Mouse (Mus musculus) bone marrow macrophage, adult 2 months (primary cell): ENCODE measurements around the gene Cfap43. TPM values are rescaled to one million over a fixed set of nuclear protein-coding genes. Genes with fewer than 3 reads are reported as not detected.

ENCODE experiments used
- H3K27ac ChIP-seq: 2 replicates; pipeline ENCODE4 v1.5.1; 2012; ENCODE audit warnings: low read depth, low read length; ENCODE audit not compliant: insufficient read depth
- H3K4me1 ChIP-seq: 2 replicates; pipeline ENCODE4 v1.6.1; 2012; ENCODE audit warnings: low read length; ENCODE audit not compliant: control insufficient read depth, insufficient read depth
- H3K4me3 ChIP-seq: 2 replicates; pipeline ENCODE4 v1.5.1; 2012; ENCODE audit warnings: mild to moderate bottlenecking, low read length, moderate library complexity; ENCODE audit not compliant: insufficient read depth
- CTCF ChIP-seq: IDR thresholded peaks from 2 replicates; pipeline ENCODE4 v1.5.1; 2012; ENCODE audit warnings: low read depth, mild to moderate bottlenecking, low read length, moderate library complexity
- POLR2A ChIP-seq: IDR thresholded peaks from 2 replicates; pipeline ENCODE4 v1.6.1; 2012; ENCODE audit warnings: mild to moderate bottlenecking, low read depth, low read length, borderline replicate concordance
- polyA plus RNA-seq: library from polyadenylated mRNA; stranded (reverse); fragments of >200 nt; gene quantifications from 2 replicates; pipeline ENCODE4 v1.2.4, GENCODE M21; 2012; ENCODE audit not compliant: missing spikeins, insufficient read depth, insufficient read length

Cfap43 gene
- polyA plus RNA-seq, 1 experiment = not detected

DNA sequence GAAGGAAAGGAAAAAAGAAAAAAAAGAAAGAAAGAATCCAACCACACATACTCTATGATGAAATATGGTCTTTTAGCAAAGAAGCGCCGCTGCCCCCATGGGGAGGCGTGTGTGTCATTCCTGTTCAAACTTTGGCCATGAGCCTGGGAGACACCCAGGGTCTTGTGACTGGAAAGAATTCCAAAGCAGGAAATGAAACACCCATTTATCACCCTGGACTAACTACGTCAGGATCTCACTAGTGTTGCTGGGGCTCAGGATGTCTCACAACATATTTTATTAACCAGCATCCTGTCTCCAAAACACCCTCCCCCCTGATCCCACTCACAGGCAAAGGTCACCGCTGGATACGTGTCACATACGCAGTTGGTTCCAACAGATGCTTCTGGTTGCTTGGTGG, 32.5 kb downstream of the Cfap43 start:
- Histone ChIP-seq H3K4me3 (no peak overlapping the region), H3K4me1 (0 out of 2 replicates have a peak, but pooled peaks cover 2% of the 10 kb centered on the region), H3K27ac (no peak overlapping the region)
- TF ChIP-seq POLR2A (no peak), CTCF (no peak)

DNA sequence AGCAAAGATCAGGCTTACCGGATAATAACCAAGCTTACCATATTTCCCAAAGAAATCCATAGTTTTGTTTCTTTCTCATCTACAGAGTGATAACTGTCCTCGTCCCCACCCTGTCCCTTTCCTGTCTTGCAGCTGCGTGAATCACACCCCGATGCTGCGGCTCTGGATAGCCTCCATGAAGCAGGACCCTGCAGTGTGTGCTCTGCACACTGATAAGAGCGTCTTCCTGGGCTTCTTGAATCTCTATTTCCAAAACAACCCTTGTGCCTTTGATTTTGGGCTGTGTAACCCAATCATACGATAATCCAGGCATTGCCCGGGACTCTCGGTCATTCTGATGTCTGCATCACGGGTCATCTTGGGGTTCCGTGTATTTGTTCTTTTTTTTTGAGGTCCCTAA, 33.2 kb downstream of the Cfap43 start:
- Histone ChIP-seq H3K27ac (no peak overlapping the region), H3K4me3 (no peak overlapping the region), H3K4me1 (0 out of 2 replicates have a peak, but pooled peaks cover 2% of the 10 kb centered on the region)
- TF ChIP-seq POLR2A = no peak
- TF ChIP-seq CTCF = no peak

GRCm38 (mm10) chr19:47885191-47885743, 33.8 kb downstream of the Cfap43 start:
- Histone ChIP-seq H3K4me1 (0 out of 2 replicates have a peak, but pooled peaks cover 2% of the 10 kb centered on the region), H3K4me3 (no peak overlapping the region), H3K27ac (no peak overlapping the region)
- TF ChIP-seq CTCF (no peak), POLR2A (no peak)

- TF ChIP-seq POLR2A = no peak
- TF ChIP-seq CTCF = no peak
- Histone ChIP-seq H3K27ac (no peak overlapping the region), H3K4me3 (no peak overlapping the region), H3K4me1 (0 out of 2 replicates have a peak, but pooled peaks cover 2% of the 10 kb centered on the region)
Measured at GRCm38 (mm10) chr19:47884296-47885085, 34.6 kb downstream of the Cfap43 start.

DNA sequence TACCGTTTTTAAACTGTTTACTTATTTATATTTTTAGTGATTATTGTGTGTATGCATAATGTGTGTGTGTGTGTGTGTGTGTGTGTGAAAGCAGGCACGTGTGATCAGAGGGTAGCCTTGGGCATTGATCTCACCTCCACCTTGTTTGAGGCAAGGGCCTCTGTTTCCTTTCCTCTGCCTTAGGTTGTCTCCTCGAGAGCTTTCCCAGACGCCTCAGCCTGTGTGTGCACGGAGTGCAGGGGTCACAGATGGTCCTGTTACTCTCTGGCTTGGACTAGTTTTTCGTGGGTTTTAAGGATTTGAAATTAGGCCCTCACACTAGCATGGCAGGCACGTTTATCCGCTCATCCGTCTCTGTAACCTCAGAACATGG, 36.2 kb downstream of the Cfap43 start:
- Histone ChIP-seq H3K4me3 (no peak overlapping the region), H3K27ac (no peak overlapping the region), H3K4me1 (0 out of 2 replicates have a peak, but pooled peaks cover 2% of the 10 kb centered on the region)
- TF ChIP-seq POLR2A (no peak), CTCF (no peak)

- H3K4me1 ChIP-seq = 0 out of 2 replicates have a peak, but pooled peaks cover 1% of the 10 kb centered on the region
- no peak overlapping the region for H3K4me3 ChIP-seq
- TF ChIP-seq POLR2A (no peak), CTCF (peak; percentile 100)
- no peak overlapping the region for H3K27ac ChIP-seq
Measured at GRCm38 (mm10) chr19:47882151-47882881, 36.8 kb downstream of the Cfap43 start.

DNA sequence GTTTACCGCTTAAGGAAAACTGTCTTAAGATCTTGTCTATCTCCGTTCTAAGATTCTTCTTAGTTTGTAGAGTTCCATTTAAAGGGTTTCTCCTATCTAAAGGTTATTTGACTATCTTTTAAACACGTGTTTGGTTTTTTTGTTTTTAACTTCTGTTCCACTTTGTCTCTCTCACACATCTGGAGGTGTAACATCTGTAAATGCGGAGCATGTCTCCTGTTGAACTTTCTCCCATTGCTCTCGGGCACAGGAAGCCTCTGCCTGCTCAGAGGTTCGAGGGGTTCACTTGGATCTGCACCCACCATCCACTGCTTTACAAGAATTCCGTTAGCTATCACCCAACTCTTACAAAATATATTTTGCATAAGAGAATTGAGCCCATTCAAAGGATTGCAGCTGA, 37.5 kb downstream of the Cfap43 start:
- H3K4me3 ChIP-seq = no peak overlapping the region
- TF ChIP-seq CTCF (no peak), POLR2A (no peak)
- H3K27ac ChIP-seq = no peak overlapping the region

DNA sequence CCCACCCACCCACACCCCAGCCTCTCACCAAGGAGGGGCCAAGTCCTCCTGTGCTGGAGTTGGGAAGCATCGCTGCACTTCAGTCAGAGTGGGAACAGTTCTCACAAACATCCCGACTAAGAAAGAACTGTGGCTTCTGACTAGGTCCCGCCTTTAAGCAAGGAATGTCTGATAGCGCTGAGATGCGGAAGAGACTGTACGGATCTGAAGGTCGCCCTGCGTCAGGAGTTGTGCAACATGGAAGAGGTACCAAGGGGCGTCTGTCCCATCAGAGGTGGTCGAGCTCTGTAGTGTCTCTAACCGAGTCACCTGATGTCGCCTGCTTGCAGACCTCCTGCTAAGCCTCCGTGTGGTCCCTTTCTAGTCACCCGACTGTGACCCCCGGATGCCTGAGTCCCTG, 42.8 kb downstream of the Cfap43 start:
- TF ChIP-seq POLR2A = no peak
- TF ChIP-seq CTCF = no peak
- Histone ChIP-seq H3K4me1 (no peaks in the 10 kb centered on the region; the same call in 1 of the 2 replicates), H3K27ac (no peak overlapping the region), H3K4me3 (no peak overlapping the region)

More for the DNA sequence above, 37.5 kb downstream of the Cfap43 start:
- H3K4me1 ChIP-seq = no peaks in the 10 kb centered on the region

- Histone ChIP-seq H3K4me3 (no peak overlapping the region), H3K4me1 (no peaks in the 10 kb centered on the region; the same call in 1 of the 2 replicates), H3K27ac (no peak overlapping the region)
- no peak for TF ChIP-seq POLR2A
- TF ChIP-seq CTCF = 0 out of 2 replicates have a peak, but pooled peaks have one; percentile 7
Measured at GRCm38 (mm10) chr19:47871515-47871914, 47.6 kb downstream of the Cfap43 start.

GRCm38 (mm10) chr19:47870102-47870666, 48.9 kb downstream of the Cfap43 start:
- Histone ChIP-seq H3K27ac (no peak overlapping the region), H3K4me1 (peaks cover 4% of the 10 kb centered on the region), H3K4me3 (no peak overlapping the region)
- TF ChIP-seq CTCF = no peak
- no peak for TF ChIP-seq POLR2A
